Mouse (Mus musculus) layer of hippocampus, adult 2 months (tissue): ENCODE measurements around the gene Fam219a. TPM values are rescaled to one million over a fixed set of nuclear protein-coding genes. Genes with fewer than 3 reads are reported as not detected.

Experiments used
- DNase-seq, 2 experiments: peaks; one replicate each; pipeline ENCODE4 v3.0.0; 2022; ENCODE audit warnings: low spot score in 2 of 2
- H3K27ac ChIP-seq: fragments of 200-600 bp; 2 replicates; pipeline ENCODE4 v1.8.1; 2022
- H3K4me3 ChIP-seq: fragments of 200-600 bp; 2 replicates; pipeline ENCODE4 v1.8.1; 2022; ENCODE audit warnings: mild to moderate bottlenecking
- CTCF ChIP-seq: fragments of 200-600 bp; conservative IDR thresholded peaks from 2 replicates; pipeline ENCODE4 v1.8.1; 2022; ENCODE audit warnings: antibody characterized with exemption, mild to moderate bottlenecking, moderate library complexity
- long read RNA-seq, 2 experiments: library from polyadenylated mRNA; stranded (forward); transcript quantifications; one replicate each; pipeline ENCODE4 v2.0.0; 2021; ENCODE audit warnings: borderline mapping rate in 2 of 2
- total RNA-seq, 2 experiments: library from RNA; stranded (reverse); gene quantifications; 2 replicates each; pipeline ENCODE4 v1.2.3; 2021

The Fam219a gene
- total RNA-seq: 100 to 1,000 TPM; 153 to 157 TPM
- long read RNA-seq, experiment 1, transcript Fam219a-203 (6 exons, 3,357 nt): major isoform, 9 of 23 reads
- long read RNA-seq, experiment 1, partial matches to known transcripts: 1 of 23 reads
- long read RNA-seq, experiment 1, other reads (novel, unspliced or antisense): 11 of 23 reads
- long read RNA-seq, experiment 2, transcript Fam219a-203 (6 exons, 3,357 nt): major isoform, 14 of 29 reads
- long read RNA-seq, experiment 2, partial matches to known transcripts: 0 of 29 reads
- long read RNA-seq, experiment 2, other reads (novel, unspliced or antisense): 14 of 29 reads

GRCm38 (mm10) chr4:41569411-41569885, at the start of gene Fam219a, which contains the start of gene Dnaic1:
TSS of gene Fam219a (minus strand) at chr4:41569538.
TSS of gene Dnaic1 (plus strand) at chr4:41569775.
- peak; percentile 82 for TF ChIP-seq CTCF
- Histone ChIP-seq H3K27ac (peak within 1 kb of the TSS; percentile 96), H3K4me3 (peak within 1 kb of the TSS; percentile 71)

GRCm38 (mm10) chr4:41615661-41616599, 46.6 kb upstream of the Fam219a start:
- peak; percentile 71 to 89 for DNase-seq
- TF ChIP-seq CTCF: peak; percentile 70
- peak overlapping the region; percentile 87 for H3K27ac ChIP-seq
- no peak overlapping the region for H3K4me3 ChIP-seq

More at GRCm38 (mm10) chr4:41569411-41569885, at the start of gene Fam219a, which contains the start of gene Dnaic1:
- DNase-seq: peak; percentile 98 to 99

- peak overlapping the region; percentile 79; the same call in 1 of the 2 replicates for H3K27ac ChIP-seq
- peak; percentile 99 for TF ChIP-seq CTCF
- DNase-seq: peak; percentile 86 to 89
Measured at GRCm38 (mm10) chr4:41614156-41614555, 44.8 kb upstream of the Fam219a start.

GRCm38 (mm10) chr4:41612166-41612565, 42.8 kb upstream of the Fam219a start:
- no peak for TF ChIP-seq CTCF
- no peak overlapping the region for H3K4me3 ChIP-seq
- DNase-seq: no peak
- 0 out of 2 replicates have a peak overlapping the region, but pooled peaks have one; percentile 39 for H3K27ac ChIP-seq

More at GRCm38 (mm10) chr4:41614156-41614555, 44.8 kb upstream of the Fam219a start:
- H3K4me3 ChIP-seq: no peak overlapping the region

- Histone ChIP-seq H3K4me3 (no peak overlapping the region), H3K27ac (no peak overlapping the region)
- DNase-seq: no peak
- no peak for TF ChIP-seq CTCF
Measured at GRCm38 (mm10) chr4:41610594-41610980, 41.2 kb upstream of the Fam219a start.

- Histone ChIP-seq H3K27ac (0 out of 2 replicates have a peak overlapping the region, but pooled peaks have one; percentile 28), H3K4me3 (no peak overlapping the region)
- TF ChIP-seq CTCF: peak; percentile 60
- peak; percentile 25 to 40 for DNase-seq
Measured at GRCm38 (mm10) chr4:41609681-41610593, 40.6 kb upstream of the Fam219a start.

GRCm38 (mm10) chr4:41606784-41607183, 37.4 kb upstream of the Fam219a start:
- no peak overlapping the region for H3K27ac ChIP-seq
- no peak for TF ChIP-seq CTCF
- no peak for DNase-seq
- H3K4me3 ChIP-seq: no peak overlapping the region

- H3K27ac ChIP-seq: no peak overlapping the region
- DNase-seq: peak in 1 of 2 experiments; percentile 30
- TF ChIP-seq CTCF: peak; percentile 72
- H3K4me3 ChIP-seq: no peak overlapping the region
Measured at GRCm38 (mm10) chr4:41604476-41605396, 35.4 kb upstream of the Fam219a start.

- no peak for TF ChIP-seq CTCF
- H3K4me3 ChIP-seq: no peak overlapping the region
- DNase-seq: no peak
- H3K27ac ChIP-seq: no peak overlapping the region
Measured at GRCm38 (mm10) chr4:41602818-41603217, 33.5 kb upstream of the Fam219a start.

GRCm38 (mm10) chr4:41583353-41583752, 14.0 kb upstream of the Fam219a start:
- no peak for DNase-seq
- H3K27ac ChIP-seq: no peak overlapping the region
- TF ChIP-seq CTCF: no peak
- H3K4me3 ChIP-seq: no peak overlapping the region

GRCm38 (mm10) chr4:41575914-41576313, 6.6 kb upstream of the Fam219a start:
- no peak overlapping the region for H3K27ac ChIP-seq
- no peak overlapping the region for H3K4me3 ChIP-seq
- no peak for DNase-seq
- no peak for TF ChIP-seq CTCF
